Mouse (Mus musculus) retina, embryonic 14.5 days (tissue): ENCODE measurements around the gene Scaf4.
A peak's percentile ranks its signal among the peaks of the same experiment; 100 is the strongest.
"Not testable (repeated sequence)": the region's sequence is repeated elsewhere in the genome, so short reads cannot be mapped to it uniquely, and the experiment has no call there.

ENCODE experiments used
- DNase-seq: peaks from one replicate; pipeline ENCODE4 v3.0.0-alpha.2; 2015; ENCODE audit warnings: low spot score

Gene Scaf4

GRCm38 (mm10) chr16:90235188-90235587 lies 49.1 kb downstream of the Scaf4 start:
- no peak for DNase-seq

GRCm38 (mm10) chr16:90234617-90235016 lies 49.7 kb downstream of the Scaf4 start:
- no peak for DNase-seq

- no peak for DNase-seq
Observed at GRCm38 (mm10) chr16:90233702-90234101, 50.6 kb downstream of the Scaf4 start.

GRCm38 (mm10) chr16:90231302-90231701 lies 53.0 kb downstream of the Scaf4 start:
- no peak for DNase-seq

- DNase-seq = no peak
Observed at GRCm38 (mm10) chr16:90229897-90230296, 54.4 kb downstream of the Scaf4 start.

GRCm38 (mm10) chr16:90221441-90222070 lies 62.7 kb downstream of the Scaf4 start:
- peak; percentile 13 for DNase-seq

- DNase-seq = no peak
Observed at GRCm38 (mm10) chr16:90220892-90221431, 63.3 kb downstream of the Scaf4 start.

- DNase-seq = peak; percentile 99
Observed at GRCm38 (mm10) chr16:90220026-90220891, 64.0 kb downstream of the Scaf4 start, which contains the start of gene Sod1. Gene Sod1, plus strand, starts transcription at chr16:90220754.

- DNase-seq = not testable (repeated sequence)
Observed at GRCm38 (mm10) chr16:90219445-90219844, 64.9 kb downstream of the Scaf4 start.

GRCm38 (mm10) chr16:90217926-90218325 lies 66.4 kb downstream of the Scaf4 start:
- DNase-seq = no peak

GRCm38 (mm10) chr16:90217356-90217755 lies 66.9 kb downstream of the Scaf4 start:
- DNase-seq = peak; percentile 15

- no peak for DNase-seq
Observed at GRCm38 (mm10) chr16:90216414-90216813, 67.9 kb downstream of the Scaf4 start.

GRCm38 (mm10) chr16:90215879-90216278 lies 68.4 kb downstream of the Scaf4 start:
- not testable (repeated sequence) for DNase-seq

GRCm38 (mm10) chr16:90214731-90215565 lies 69.4 kb downstream of the Scaf4 start:
- DNase-seq = no peak

- no peak for DNase-seq
Observed at GRCm38 (mm10) chr16:90213477-90214339, 70.6 kb downstream of the Scaf4 start.

GRCm38 (mm10) chr16:90211767-90212166 lies 72.5 kb downstream of the Scaf4 start:
- no peak for DNase-seq

GRCm38 (mm10) chr16:90210717-90211116 lies 73.6 kb downstream of the Scaf4 start:
- DNase-seq = no peak

- no peak for DNase-seq
Observed at GRCm38 (mm10) chr16:90208996-90209395, 75.3 kb downstream of the Scaf4 start.

- DNase-seq = no peak
Observed at GRCm38 (mm10) chr16:90204868-90205267, 79.4 kb downstream of the Scaf4 start.

- no peak for DNase-seq
Observed at GRCm38 (mm10) chr16:90203226-90203962, 80.9 kb downstream of the Scaf4 start.
